Mouse (Mus musculus) heart, embryonic 16.5 days (tissue): ENCODE results near the gene Srrm2. TPM values are rescaled to one million over a fixed set of nuclear protein-coding genes. Genes with fewer than 3 reads are reported as not detected.

Experiments
- ATAC-seq: fragments of 200-750 bp; cut with Nextera tagmentation; replicated peaks from 2 replicates; pipeline ENCODE4 v1.8.0; 2017; ENCODE audit warnings: moderate number of reproducible peaks; ENCODE audit not compliant: insufficient read depth, low FRiP score; ENCODE audit errors: extremely low read depth
- H3K27ac ChIP-seq: fragments of 300-500 bp; sonication (generic); 2 replicates; pipeline ENCODE4 v1.5.1; 2014; ENCODE audit warnings: mild to moderate bottlenecking, low read length, control low read depth, moderate library complexity
- H3K27me3 ChIP-seq: fragments of 300-500 bp; sonication (generic); 2 replicates; pipeline ENCODE4 v1.6.1; 2014; ENCODE audit warnings: low read length, mixed read lengths; ENCODE audit not compliant: control insufficient read depth, insufficient read depth
- H3K36me3 ChIP-seq: fragments of 300-500 bp; sonication (generic); 2 replicates; pipeline ENCODE4 v1.6.1; 2014; ENCODE audit not compliant: control insufficient read depth, insufficient read depth
- H3K4me1 ChIP-seq: fragments of 300-500 bp; sonication (generic); 2 replicates; pipeline ENCODE4 v1.6.1; 2014; ENCODE audit warnings: low read length, mixed read lengths; ENCODE audit not compliant: control insufficient read depth, insufficient read depth
- H3K4me2 ChIP-seq: fragments of 300-500 bp; sonication (generic); 2 replicates; pipeline ENCODE4 v1.6.1; 2014; ENCODE audit warnings: low read depth, mild to moderate bottlenecking, control low read depth, low read length
- H3K4me3 ChIP-seq: fragments of 300-500 bp; sonication (generic); 2 replicates; pipeline ENCODE4 v1.5.1; 2014; ENCODE audit warnings: mild to moderate bottlenecking, control low read depth, low read length
- H3K9ac ChIP-seq: fragments of 300-500 bp; sonication (generic); 2 replicates; pipeline ENCODE4 v1.6.1; 2014; ENCODE audit warnings: low read length, control low read depth
- H3K9me3 ChIP-seq: fragments of 300-500 bp; sonication (generic); replicated peaks from 2 replicates; pipeline ENCODE4 v1.6.1; 2016; ENCODE audit warnings: low read length; ENCODE audit not compliant: control insufficient read depth
- WGBS: fragments of 180-500 bp; shearing (Covaris S2); extraction: QIAGEN DNeasy Blood & Tissue Kit; methylation state at CpG from one replicate; pipeline ENCODE4 v1.1.7; 2014; 5-methylcytosine and 5-hydroxymethylcytosine counted together
- polyA plus RNA-seq: library from polyadenylated mRNA; unstranded; fragments of >200 nt; fragmentation: Nextera tagmentation; extraction: Ambion mirVana; gene quantifications from 2 replicates; pipeline ENCODE4 v1.2.1, GENCODE M21; 2015

Gene Srrm2
- polyA plus RNA-seq, 1 experiment from 2014 or later = 311 TPM

DNA sequence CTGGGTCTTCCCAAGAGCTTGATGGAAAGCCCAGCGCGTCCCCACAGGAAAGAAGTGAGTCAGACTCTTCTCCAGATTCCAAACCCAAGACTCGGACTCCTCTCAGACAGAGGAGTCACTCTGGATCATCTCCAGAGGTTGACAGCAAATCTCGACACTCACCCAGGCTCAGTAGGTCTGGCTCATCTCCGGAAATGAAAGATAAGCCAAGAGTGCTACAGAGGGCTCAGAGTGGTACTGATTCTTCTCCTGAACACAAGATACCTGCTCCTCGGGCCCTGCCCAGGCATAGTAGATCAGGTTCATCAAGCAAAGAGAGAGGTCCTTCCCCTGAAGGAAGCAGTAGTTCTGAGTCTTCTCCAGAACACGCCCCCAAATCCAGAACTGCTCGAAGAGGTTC, 28.2 kb downstream of the Srrm2 start:
- Histone ChIP-seq H3K4me2 (no peak overlapping the region), H3K27ac (no peak overlapping the region), H3K9ac (no peak overlapping the region), H3K4me1 (no peaks in the 10 kb centered on the region), H3K27me3 (no peaks in the 10 kb centered on the region), H3K36me3 (peaks cover 90% of the 10 kb centered on the region), H3K4me3 (no peak overlapping the region), H3K9me3 (peaks cover 25% of the 10 kb centered on the region)
- 93% methylated on average over 8 of the region's 8 CpGs for WGBS
- no peak for ATAC-seq

DNA sequence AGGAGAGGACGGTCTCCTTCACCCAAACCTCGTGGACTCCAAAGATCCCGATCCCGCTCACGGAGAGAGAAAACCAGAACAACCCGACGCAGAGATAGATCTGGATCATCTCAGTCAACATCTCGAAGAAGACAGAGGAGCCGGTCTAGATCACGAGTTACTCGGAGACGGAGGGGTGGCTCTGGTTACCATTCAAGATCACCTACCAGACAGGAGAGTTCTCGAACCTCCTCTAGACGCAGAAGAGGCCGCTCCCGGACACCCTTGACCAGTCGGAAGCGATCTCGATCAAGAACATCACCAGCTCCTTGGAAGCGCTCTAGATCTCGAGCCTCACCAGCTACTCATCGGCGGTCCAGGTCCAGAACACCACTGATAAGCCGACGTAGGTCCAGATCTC, 28.9 kb downstream of the Srrm2 start:
- no peak overlapping the region for H3K9ac ChIP-seq
- H3K27me3 ChIP-seq = no peaks in the 10 kb centered on the region
- H3K4me3 ChIP-seq = no peak overlapping the region
- no peak overlapping the region for H3K4me2 ChIP-seq
- ATAC-seq = no peak
- WGBS = 98% methylated on average over 25 of the region's 25 CpGs
- H3K36me3 ChIP-seq = peaks cover 91% of the 10 kb centered on the region
- H3K9me3 ChIP-seq = peaks cover 25% of the 10 kb centered on the region
- no peak overlapping the region for H3K27ac ChIP-seq
- H3K4me1 ChIP-seq = no peaks in the 10 kb centered on the region

DNA sequence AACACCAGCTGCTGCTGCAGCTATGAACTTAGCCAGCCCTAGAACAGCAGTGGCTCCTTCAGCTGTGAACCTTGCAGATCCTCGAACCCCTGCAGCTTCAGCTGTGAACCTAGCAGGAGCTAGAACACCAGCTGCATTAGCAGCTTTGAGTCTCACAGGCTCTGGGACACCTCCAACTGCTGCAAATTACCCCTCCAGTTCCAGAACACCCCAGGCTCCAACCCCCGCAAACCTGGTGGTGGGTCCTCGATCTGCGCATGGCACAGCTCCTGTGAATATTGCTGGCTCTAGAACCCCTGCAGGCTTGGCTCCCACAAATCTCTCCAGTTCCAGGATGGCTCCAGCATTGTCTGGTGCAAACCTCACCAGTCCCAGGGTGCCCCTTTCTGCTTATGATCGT, 30.4 kb downstream of the Srrm2 start:
- H3K27me3 ChIP-seq = no peaks in the 10 kb centered on the region
- WGBS = 95% methylated on average over 5 of the region's 5 CpGs
- H3K9ac ChIP-seq = no peak overlapping the region
- H3K4me2 ChIP-seq = no peak overlapping the region
- H3K4me1 ChIP-seq = no peaks in the 10 kb centered on the region
- peaks cover 86% of the 10 kb centered on the region for H3K36me3 ChIP-seq
- ATAC-seq = no peak
- peaks cover 19% of the 10 kb centered on the region for H3K9me3 ChIP-seq
- H3K27ac ChIP-seq = no peak overlapping the region
- H3K4me3 ChIP-seq = no peak overlapping the region

DNA sequence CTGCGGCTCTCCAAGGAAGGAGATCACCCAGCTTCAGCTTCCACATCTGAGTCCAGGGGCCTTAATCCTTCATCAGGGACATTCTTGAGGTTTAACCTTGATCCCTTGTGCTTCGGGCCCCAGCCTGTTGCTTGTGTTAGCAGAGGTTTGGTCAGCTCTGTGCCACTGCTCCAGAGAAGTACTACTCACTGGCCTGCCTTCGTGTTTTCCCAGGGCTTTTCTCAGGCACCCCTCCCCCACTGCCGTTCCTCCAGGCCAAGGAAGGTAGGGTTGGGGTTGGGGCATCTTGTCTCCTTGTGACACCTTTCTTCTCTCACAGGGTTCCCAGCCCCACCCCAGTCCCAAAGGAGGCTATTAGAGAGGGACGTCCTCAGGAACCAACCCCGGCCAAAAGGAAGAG, 31.8 kb downstream of the Srrm2 start:
- Histone ChIP-seq H3K9me3 (peaks cover 17% of the 10 kb centered on the region), H3K9ac (no peak overlapping the region), H3K4me2 (no peak overlapping the region), H3K4me1 (peaks cover under 1% of the 10 kb centered on the region), H3K27me3 (no peaks in the 10 kb centered on the region), H3K4me3 (no peak overlapping the region), H3K36me3 (peaks cover 86% of the 10 kb centered on the region), H3K27ac (no peak overlapping the region)
- no peak for ATAC-seq
- 61% methylated on average over 4 of the region's 6 CpGs for WGBS

DNA sequence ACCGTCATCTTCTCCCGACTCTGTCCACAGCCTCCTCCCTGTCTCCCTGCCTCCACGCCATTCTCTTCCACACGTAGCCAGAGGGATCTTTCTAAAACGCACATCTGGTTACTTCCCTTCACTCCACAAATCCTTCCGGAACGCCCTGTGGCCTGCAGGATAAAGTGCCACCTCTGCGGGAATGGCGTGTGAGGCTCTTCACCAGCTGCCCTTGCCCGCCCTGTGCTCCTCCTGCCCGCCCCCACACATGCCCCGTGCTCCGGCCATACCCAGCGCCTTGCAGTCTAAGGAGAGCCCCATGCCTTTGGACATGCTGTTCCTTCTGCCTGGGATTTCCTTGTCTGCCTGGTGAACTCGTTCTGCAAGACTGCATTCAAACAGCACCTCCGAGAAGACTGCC, 32.7 kb downstream of the Srrm2 start:
- H3K4me2 ChIP-seq = no peak overlapping the region
- H3K27ac ChIP-seq = no peak overlapping the region
- no peak overlapping the region for H3K4me3 ChIP-seq
- WGBS = 78% methylated on average over 16 of the region's 16 CpGs
- no peak for ATAC-seq
- H3K27me3 ChIP-seq = no peaks in the 10 kb centered on the region
- no peak overlapping the region for H3K9ac ChIP-seq
- H3K4me1 ChIP-seq = peaks cover 9% of the 10 kb centered on the region
- peaks cover 17% of the 10 kb centered on the region for H3K9me3 ChIP-seq
- H3K36me3 ChIP-seq = peaks cover 79% of the 10 kb centered on the region

DNA sequence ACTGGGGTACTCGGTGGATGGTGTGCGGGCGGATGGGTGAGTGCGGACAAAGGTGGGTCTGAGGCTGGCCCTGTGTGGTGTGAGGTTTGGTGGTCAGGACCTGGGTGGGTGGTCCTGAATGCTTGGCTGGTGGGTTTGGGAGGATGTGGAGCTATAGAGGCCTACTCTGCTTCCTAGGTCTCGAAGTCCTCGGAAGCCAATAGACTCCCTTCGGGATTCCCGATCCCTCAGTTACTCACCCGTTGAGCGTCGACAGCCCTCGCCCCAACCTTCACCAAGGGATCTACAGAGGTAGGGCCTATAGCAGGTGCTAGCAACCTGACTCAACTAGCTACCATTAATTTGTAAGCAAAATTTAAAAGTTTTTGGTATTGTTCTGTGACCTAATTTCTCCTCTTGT, 33.3 kb downstream of the Srrm2 start:
- 91% methylated on average over 12 of the region's 12 CpGs for WGBS

DNA sequence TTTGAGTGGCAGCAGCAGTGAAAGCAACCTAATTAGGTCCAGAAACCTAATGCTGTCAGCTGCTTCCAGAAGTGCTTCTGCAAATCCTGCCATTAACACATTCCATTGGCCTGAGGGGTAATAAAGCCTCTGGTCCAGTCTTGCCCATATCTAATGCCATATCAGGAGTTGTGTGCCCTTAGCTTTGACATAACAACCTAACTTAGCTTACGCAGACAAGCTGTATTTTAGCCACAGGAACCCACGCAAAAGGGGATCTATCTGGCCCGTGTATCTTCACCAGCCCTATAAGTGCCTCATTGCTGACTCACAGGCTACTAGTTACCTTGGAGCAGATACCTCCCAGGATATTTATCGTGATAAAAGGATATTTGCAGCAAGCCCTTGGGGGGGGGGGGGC, 35.3 kb downstream of the Srrm2 start:
- Histone ChIP-seq H3K27ac (no peak overlapping the region), H3K4me2 (no peak overlapping the region), H3K4me1 (peaks cover 12% of the 10 kb centered on the region), H3K4me3 (no peak overlapping the region), H3K9me3 (peaks cover 5% of the 10 kb centered on the region; the same call in 1 of the 2 replicates), H3K36me3 (peaks cover 53% of the 10 kb centered on the region), H3K9ac (no peak overlapping the region), H3K27me3 (0 out of 2 replicates have a peak, but pooled peaks cover 2% of the 10 kb centered on the region)
- ATAC-seq = no peak
- 83% methylated on average over 4 of the region's 4 CpGs for WGBS

More for the DNA sequence above, 33.3 kb downstream of the Srrm2 start:
- peaks cover 15% of the 10 kb centered on the region for H3K9me3 ChIP-seq
- H3K36me3 ChIP-seq = peaks cover 73% of the 10 kb centered on the region
- H3K9ac ChIP-seq = no peak overlapping the region
- no peak overlapping the region for H3K27ac ChIP-seq
- no peak overlapping the region for H3K4me3 ChIP-seq
- no peaks in the 10 kb centered on the region for H3K27me3 ChIP-seq
- H3K4me1 ChIP-seq = peaks cover 12% of the 10 kb centered on the region
- H3K4me2 ChIP-seq = no peak overlapping the region
- ATAC-seq = no peak

DNA sequence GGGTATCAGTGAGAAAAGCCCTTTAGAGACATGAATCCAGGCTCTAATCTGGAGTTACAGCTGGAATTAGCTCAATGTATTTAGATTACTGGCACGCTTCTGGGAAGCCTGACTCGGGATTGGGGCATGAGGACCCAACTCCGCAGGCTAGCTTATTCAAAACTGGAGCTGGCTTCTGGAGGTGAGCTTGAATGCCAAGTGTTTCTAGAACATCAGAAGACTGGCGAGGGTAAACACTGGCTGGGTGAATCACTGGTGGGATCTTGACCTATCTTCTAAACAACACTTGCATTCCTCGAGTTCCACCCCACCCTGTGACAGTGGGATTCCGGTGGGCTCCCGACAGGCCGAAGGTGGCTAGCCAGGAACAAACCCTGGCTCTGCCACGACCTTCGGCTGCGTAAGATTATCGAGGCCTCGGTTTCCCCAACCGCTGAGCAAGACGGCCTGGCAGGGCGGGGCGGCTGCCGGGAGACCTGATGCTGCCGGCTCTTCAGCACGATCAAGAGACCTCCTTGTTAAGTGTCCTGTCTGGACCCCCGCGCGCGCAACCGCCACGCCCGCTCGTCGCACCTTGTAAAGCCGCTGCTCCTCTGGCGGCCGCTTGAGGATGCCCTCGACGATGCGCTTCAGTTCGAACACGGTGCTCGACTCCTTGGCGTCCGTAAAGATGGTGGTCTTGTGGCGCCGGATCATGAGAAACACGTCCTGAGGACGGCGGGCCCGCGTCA, 38.1 kb downstream of the Srrm2 start:
- Histone ChIP-seq H3K27me3 (peaks cover 17% of the 10 kb centered on the region), H3K9ac (peak overlapping the region; percentile 94), H3K4me2 (peak overlapping the region; percentile 92), H3K4me1 (peaks cover 12% of the 10 kb centered on the region), H3K4me3 (peak overlapping the region; percentile 95), H3K36me3 (peaks cover 31% of the 10 kb centered on the region), H3K27ac (peak overlapping the region; percentile 83), H3K9me3 (peaks cover 5% of the 10 kb centered on the region; the same call in 1 of the 2 replicates)
- peak; percentile 72 for ATAC-seq
- under 1% methylated on average over 47 of the region's 47 CpGs for WGBS

DNA sequence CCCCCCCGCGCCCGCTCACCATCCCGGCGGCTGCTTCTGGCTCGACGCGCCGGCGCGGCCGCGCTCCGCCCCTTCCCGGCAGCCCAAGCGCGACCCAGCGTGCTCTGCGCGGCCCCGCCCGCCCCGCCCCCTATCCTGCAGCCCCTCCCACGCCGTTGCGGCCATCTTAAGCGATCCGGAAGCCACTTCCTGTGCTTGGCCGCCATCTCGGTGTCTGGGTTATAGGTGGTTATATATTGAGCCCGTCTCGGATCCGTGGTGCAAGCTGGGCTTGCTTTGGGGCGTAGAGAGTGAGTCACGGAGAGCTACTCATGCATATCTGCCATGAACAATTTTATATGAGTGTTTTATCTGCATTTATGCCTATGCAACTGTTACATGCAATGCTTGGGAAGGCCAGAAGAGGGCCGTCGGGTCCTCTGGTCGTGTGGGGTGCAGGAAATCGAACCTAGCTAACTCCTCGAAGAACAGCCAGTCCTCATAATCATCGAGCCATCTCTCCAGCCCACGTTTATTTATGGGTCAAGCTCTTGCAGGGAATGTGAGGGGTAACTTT, 38.8 kb downstream of the Srrm2 start, which contains the start of gene Elob:
Gene Elob (minus strand): TSS at position 73 of the 556 bp plus-strand sequence.
- Histone ChIP-seq H3K27me3 (peaks cover 24% of the 10 kb centered on the region), H3K27ac (peak within 1 kb of the TSS; percentile 96), H3K4me2 (peak within 1 kb of the TSS; percentile 92), H3K36me3 (peaks cover 24% of the 10 kb centered on the region), H3K9me3 (peaks cover 5% of the 10 kb centered on the region; the same call in 1 of the 2 replicates), H3K9ac (peak within 1 kb of the TSS; percentile 94), H3K4me3 (peak within 1 kb of the TSS; percentile 95), H3K4me1 (peaks cover 12% of the 10 kb centered on the region)
- peak; percentile 94 for ATAC-seq
- 1% methylated on average over 32 of the region's 42 CpGs for WGBS
